Mouse (Mus musculus) liver, embryonic 16.5 days (tissue): Measurements from ENCODE around the gene Ehd3. TPM values are rescaled to one million over a fixed set of nuclear protein-coding genes. Genes with fewer than 3 reads are reported as not detected.
"Not testable (repeated sequence)": the region's sequence is repeated elsewhere in the genome, so short reads cannot be mapped to it uniquely, and the experiment has no call there.

ENCODE experiments used
- ATAC-seq: fragments of 200-750 bp; cut with Nextera tagmentation; 2 replicates; pipeline ENCODE4 v1.8.0; 2017; ENCODE audit warnings: low read depth, mild to moderate bottlenecking, moderate number of reproducible peaks, moderate library complexity
- H3K27ac ChIP-seq: fragments of 300-500 bp; sonication (generic); 2 replicates; pipeline ENCODE4 v1.5.1; 2014; ENCODE audit warnings: mild to moderate bottlenecking, low read length
- H3K27me3 ChIP-seq: fragments of 300-500 bp; sonication (generic); 2 replicates; pipeline ENCODE4 v1.6.1; 2014; ENCODE audit warnings: low read depth, low read length, mixed read lengths; ENCODE audit not compliant: control insufficient read depth, insufficient read depth
- H3K36me3 ChIP-seq: fragments of 300-500 bp; sonication (generic); 2 replicates; pipeline ENCODE4 v1.6.1; 2014; ENCODE audit warnings: mild to moderate bottlenecking; ENCODE audit not compliant: control insufficient read depth, insufficient read depth
- H3K4me1 ChIP-seq: fragments of 300-500 bp; sonication (generic); 2 replicates; pipeline ENCODE4 v1.6.1; 2014; ENCODE audit warnings: low read depth, low read length, mixed read lengths; ENCODE audit not compliant: control insufficient read depth
- H3K4me2 ChIP-seq: fragments of 300-500 bp; sonication (generic); 2 replicates; pipeline ENCODE4 v1.6.1; 2014; ENCODE audit warnings: low read depth, low read length, mixed read lengths
- H3K4me3 ChIP-seq: fragments of 300-500 bp; sonication (generic); 2 replicates; pipeline ENCODE4 v1.5.1; 2014; ENCODE audit warnings: low read depth, mild to moderate bottlenecking, low read length
- H3K9ac ChIP-seq: fragments of 300-500 bp; sonication (generic); 2 replicates; pipeline ENCODE4 v1.6.1; 2014; ENCODE audit warnings: low read depth, low read length
- H3K9me3 ChIP-seq: fragments of 300-500 bp; sonication (generic); replicated peaks from 2 replicates; pipeline ENCODE4 v1.6.1; 2016; ENCODE audit warnings: low read length; ENCODE audit not compliant: control insufficient read depth
- WGBS: fragments of 180-500 bp; shearing (Covaris S2); extraction: QIAGEN DNeasy Blood & Tissue Kit; methylation state at CpG from one replicate; pipeline ENCODE4 v1.1.7; 2014; ENCODE audit not compliant: insufficient replicate concordance; 5-methylcytosine and 5-hydroxymethylcytosine counted together
- polyA plus RNA-seq: library from polyadenylated mRNA; unstranded; fragments of >200 nt; fragmentation: Nextera tagmentation; extraction: Ambion mirVana; gene quantifications from 2 replicates; pipeline ENCODE4 v1.2.1, GENCODE M21; 2015

Ehd3 gene
- polyA plus RNA-seq, 1 experiment from 2014 or later, result 23.1 TPM

GRCm38 (mm10) chr17:73836601-73837000 is 32.7 kb downstream of the Ehd3 start:
- Histone ChIP-seq H3K4me3 (no peak overlapping the region), H3K27me3 (no peaks in the 10 kb centered on the region), H3K9me3 (no peaks in the 10 kb centered on the region), H3K4me1 (no peaks in the 10 kb centered on the region), H3K9ac (no peak overlapping the region), H3K36me3 (no peaks in the 10 kb centered on the region), H3K27ac (no peak overlapping the region), H3K4me2 (no peak overlapping the region)
- ATAC-seq, result no peak
- WGBS, result 63% methylated on average over 3 of the region's 3 CpGs

- Histone ChIP-seq H3K27ac (no peak overlapping the region), H3K4me1 (no peaks in the 10 kb centered on the region), H3K9ac (no peak overlapping the region), H3K4me2 (no peak overlapping the region), H3K9me3 (no peaks in the 10 kb centered on the region), H3K27me3 (no peaks in the 10 kb centered on the region), H3K36me3 (no peaks in the 10 kb centered on the region), H3K4me3 (no peak overlapping the region)
- WGBS, result 71% methylated on average over 4 of the region's 4 CpGs
- ATAC-seq, result no peak
Measured at GRCm38 (mm10) chr17:73837244-73837643, 33.3 kb downstream of the Ehd3 start.

- H3K36me3 ChIP-seq, result no peaks in the 10 kb centered on the region
- no peak overlapping the region for H3K4me2 ChIP-seq
- 40% methylated on average over 3 of the region's 3 CpGs for whole genome bisulfite sequencing
- no peaks in the 10 kb centered on the region for H3K4me1 ChIP-seq
- no peak overlapping the region for H3K4me3 ChIP-seq
- H3K27me3 ChIP-seq, result no peaks in the 10 kb centered on the region
- no peak overlapping the region for H3K9ac ChIP-seq
- no peaks in the 10 kb centered on the region for H3K9me3 ChIP-seq
- no peak overlapping the region for H3K27ac ChIP-seq
- no peak for ATAC-seq
Measured at GRCm38 (mm10) chr17:73839086-73839835, 35.3 kb downstream of the Ehd3 start.

- not testable (repeated sequence) for H3K9me3 ChIP-seq, ATAC-seq, H3K4me2 ChIP-seq, H3K4me1 ChIP-seq, H3K4me3 ChIP-seq, H3K27ac ChIP-seq, H3K27me3 ChIP-seq, H3K36me3 ChIP-seq, H3K9ac ChIP-seq
- 57% methylated on average over 1 of the region's 1 CpGs for WGBS
Measured at GRCm38 (mm10) chr17:73839876-73840275, 35.9 kb downstream of the Ehd3 start.

GRCm38 (mm10) chr17:73842963-73843362 is 39.0 kb downstream of the Ehd3 start:
- no peak for ATAC-seq
- no peak overlapping the region for H3K27ac ChIP-seq
- 49% methylated on average over 1 of the region's 1 CpGs for WGBS

GRCm38 (mm10) chr17:73845632-73846031 is 41.7 kb downstream of the Ehd3 start:
- Histone ChIP-seq H3K4me1 (no peaks in the 10 kb centered on the region), H3K4me2 (no peak overlapping the region), H3K27me3 (no peaks in the 10 kb centered on the region), H3K9ac (no peak overlapping the region), H3K27ac (no peak overlapping the region), H3K9me3 (no peaks in the 10 kb centered on the region), H3K36me3 (no peaks in the 10 kb centered on the region), H3K4me3 (no peak overlapping the region)
- ATAC-seq, result peak; percentile 54; the same call in 1 of the 2 replicates
- WGBS, result 40% methylated on average over 3 of the region's 3 CpGs

More at GRCm38 (mm10) chr17:73842963-73843362, 39.0 kb downstream of the Ehd3 start:
- Histone ChIP-seq H3K4me3 (no peak overlapping the region), H3K4me2 (no peak overlapping the region), H3K27me3 (no peaks in the 10 kb centered on the region), H3K9ac (no peak overlapping the region), H3K9me3 (no peaks in the 10 kb centered on the region), H3K4me1 (no peaks in the 10 kb centered on the region), H3K36me3 (no peaks in the 10 kb centered on the region)

- H3K4me2 ChIP-seq, result no peak overlapping the region
- no peak overlapping the region for H3K27ac ChIP-seq
- no peaks in the 10 kb centered on the region for H3K27me3 ChIP-seq
- no peak overlapping the region for H3K9ac ChIP-seq
- H3K4me3 ChIP-seq, result no peak overlapping the region
- ATAC-seq, result no peak
- WGBS, result 57% methylated on average over 1 of the region's 1 CpGs
- H3K9me3 ChIP-seq, result no peaks in the 10 kb centered on the region
- no peaks in the 10 kb centered on the region for H3K4me1 ChIP-seq
- no peaks in the 10 kb centered on the region for H3K36me3 ChIP-seq
Measured at GRCm38 (mm10) chr17:73847399-73847798, 43.5 kb downstream of the Ehd3 start.

GRCm38 (mm10) chr17:73853041-73853440 is 49.1 kb downstream of the Ehd3 start:
- Histone ChIP-seq H3K27ac (no peak overlapping the region), H3K4me1 (no peaks in the 10 kb centered on the region), H3K4me3 (no peak overlapping the region), H3K27me3 (no peaks in the 10 kb centered on the region), H3K4me2 (no peak overlapping the region), H3K9me3 (no peaks in the 10 kb centered on the region; the same call in 1 of the 2 replicates), H3K9ac (no peak overlapping the region), H3K36me3 (no peaks in the 10 kb centered on the region)
- ATAC-seq, result 0 out of 2 replicates have a peak, but pooled peaks have one; percentile 7
- WGBS, result 70% methylated on average over 11 of the region's 11 CpGs

- 47% methylated on average over 4 of the region's 4 CpGs for WGBS
- Histone ChIP-seq H3K9me3 (no peaks in the 10 kb centered on the region; the same call in 1 of the 2 replicates), H3K4me3 (no peak overlapping the region), H3K27me3 (no peaks in the 10 kb centered on the region), H3K36me3 (no peaks in the 10 kb centered on the region), H3K4me2 (no peak overlapping the region), H3K27ac (no peak overlapping the region), H3K9ac (no peak overlapping the region), H3K4me1 (no peaks in the 10 kb centered on the region)
- no peak for ATAC-seq
Measured at GRCm38 (mm10) chr17:73853717-73854116, 49.8 kb downstream of the Ehd3 start.
